Mouse (Mus musculus) testis, postnatal 10 days (tissue): ENCODE results near the gene Ngf.

Source experiments
- DNase-seq: peaks from one replicate; pipeline ENCODE4 v3.0.0; 2021; ENCODE audit warnings: low spot score

Ngf gene

GRCm38 (mm10) chr3:102507666-102508260 is 38.0 kb downstream of the Ngf start:
- DNase-seq: no peak

DNA sequence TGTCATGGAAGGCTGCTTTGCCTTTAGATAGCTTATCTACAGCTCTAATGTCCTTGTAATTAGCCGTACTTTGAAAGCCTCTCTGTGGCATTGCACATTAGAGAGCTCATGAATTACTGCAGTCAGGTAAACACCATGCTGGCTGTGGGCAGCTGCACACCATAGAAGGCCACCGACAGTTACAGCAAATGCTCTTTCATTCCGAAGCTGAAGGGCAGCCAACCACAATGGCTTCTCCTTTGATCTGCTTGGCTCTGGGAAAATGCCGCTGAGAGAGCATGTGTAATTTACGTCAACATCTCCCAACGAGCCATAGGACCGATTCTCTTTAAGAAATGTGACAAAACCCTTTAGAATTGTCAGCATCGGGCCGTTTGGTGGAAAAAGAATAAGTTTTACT is 38.7 kb downstream of the Ngf start:
- no peak for DNase-seq

- peak; percentile 17 for DNase-seq
These were observed 39.9 kb downstream of the Ngf start for GRCm38 (mm10) chr3:102509601-102510000.

DNA sequence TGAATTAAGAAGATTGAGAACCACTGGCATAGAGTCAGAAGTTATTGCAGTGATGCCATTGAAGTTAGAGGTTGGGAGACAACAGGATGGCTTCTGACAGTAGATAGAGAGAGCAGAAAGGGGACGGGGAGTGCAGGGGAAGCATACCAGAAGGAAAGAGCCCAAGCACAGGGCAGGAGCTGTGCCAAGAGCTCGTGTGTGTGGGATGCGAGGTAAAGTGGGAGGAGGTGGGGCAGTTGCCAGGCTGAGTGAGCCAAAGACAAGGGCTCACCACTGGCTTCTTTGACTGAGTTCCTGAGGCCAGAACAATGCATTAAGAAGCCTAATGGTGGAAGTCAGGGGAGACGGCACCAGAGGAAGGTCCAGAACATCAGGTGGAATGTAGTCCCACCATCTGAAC is 47.2 kb downstream of the Ngf start:
- DNase-seq: peak; percentile 55

DNA sequence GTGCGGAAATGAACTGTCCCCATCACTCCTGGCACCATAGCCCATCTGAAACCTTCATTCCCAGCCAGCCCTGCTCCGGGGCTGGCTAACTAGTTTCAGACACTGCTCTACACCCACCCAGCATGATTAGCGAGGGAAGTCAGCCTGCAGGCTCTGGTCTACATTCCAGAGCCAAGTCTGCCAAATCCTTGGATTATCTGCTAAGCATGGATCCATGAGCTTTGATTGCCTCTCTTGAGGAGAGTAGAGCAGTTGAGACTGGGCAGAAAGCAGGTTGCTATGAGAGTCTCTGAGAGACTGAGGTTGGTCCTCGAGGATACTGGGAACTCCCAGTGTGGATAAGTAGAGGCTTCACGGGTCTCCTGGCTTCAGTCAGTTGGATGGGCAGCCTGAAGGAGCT is 51.3 kb downstream of the Ngf start:
- DNase-seq: no peak

- no peak for DNase-seq
These were observed 54.0 kb downstream of the Ngf start for GRCm38 (mm10) chr3:102523711-102524110.

GRCm38 (mm10) chr3:102524951-102525350 is 55.2 kb downstream of the Ngf start:
- DNase-seq: no peak

GRCm38 (mm10) chr3:102525856-102526255 is 56.1 kb downstream of the Ngf start:
- DNase-seq: no peak

- peak; percentile 47 for DNase-seq
These were observed 56.8 kb downstream of the Ngf start for GRCm38 (mm10) chr3:102526481-102526880.

GRCm38 (mm10) chr3:102534744-102535143 is 65.0 kb downstream of the Ngf start:
- no peak for DNase-seq

DNA sequence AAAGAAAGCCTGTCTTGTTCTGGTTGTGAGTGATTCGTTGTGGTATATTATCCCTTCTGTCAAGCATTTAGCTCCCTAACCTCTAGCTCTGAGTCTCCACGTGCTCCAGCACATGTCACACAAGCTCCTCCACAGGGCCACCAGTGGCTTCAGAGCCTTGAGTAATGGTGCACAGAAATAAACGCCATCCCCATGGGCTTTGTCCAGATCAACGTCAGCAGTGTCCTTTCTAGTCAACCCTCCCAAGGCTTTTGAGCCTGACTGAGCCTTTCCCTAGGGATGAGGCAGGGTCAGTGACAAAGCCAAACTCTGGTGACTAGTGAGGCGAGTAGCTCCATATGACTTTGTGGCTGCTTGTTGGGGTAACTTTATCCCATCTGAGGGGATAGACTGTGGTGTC is 73.9 kb downstream of the Ngf start:
- no peak for DNase-seq

- no peak for DNase-seq
These were observed 77.8 kb downstream of the Ngf start for GRCm38 (mm10) chr3:102547536-102547935.

GRCm38 (mm10) chr3:102553935-102554670 is 84.4 kb downstream of the Ngf start:
- DNase-seq: no peak

DNA sequence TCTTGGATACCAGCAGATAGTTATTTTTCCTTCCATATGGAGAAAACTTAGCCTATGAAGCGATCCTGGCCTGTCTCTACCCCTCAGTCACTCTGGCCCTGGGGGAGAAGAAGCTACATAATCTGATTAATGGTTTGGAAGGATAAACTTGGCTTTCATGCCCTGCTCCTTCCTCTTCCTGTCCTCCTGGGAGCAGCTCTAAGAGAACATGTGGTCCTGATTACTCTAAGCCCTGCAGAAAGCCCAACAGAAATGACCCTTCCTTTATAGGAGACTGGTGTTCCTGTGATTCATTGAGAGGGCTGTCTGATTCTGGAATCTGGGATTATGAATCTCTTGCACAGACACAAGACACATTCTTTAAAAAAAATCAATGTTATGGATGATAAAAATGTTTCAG is 86.4 kb downstream of the Ngf start:
- no peak for DNase-seq

DNA sequence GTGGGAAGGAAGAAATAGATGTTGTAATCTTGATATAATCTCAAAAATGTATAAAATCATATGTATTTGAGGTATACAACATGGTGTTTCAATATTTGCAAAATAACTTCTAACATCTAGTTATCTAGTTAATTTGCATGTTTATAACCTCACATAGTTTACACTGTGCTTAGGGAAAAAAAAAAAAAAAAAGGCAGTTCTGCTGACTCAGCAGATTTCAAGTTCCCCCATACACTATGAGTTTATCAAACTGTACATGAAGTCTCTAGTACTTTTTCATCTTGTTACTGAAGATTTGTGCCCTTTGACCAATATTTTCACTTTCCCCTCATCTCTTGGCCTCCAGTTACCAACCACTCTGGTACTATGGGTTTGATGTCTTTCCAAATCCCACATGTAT is 86.9 kb downstream of the Ngf start:
- no peak for DNase-seq
